Mouse (Mus musculus) forebrain, embryonic 14.5 days (tissue): ENCODE results near the gene Mecr. TPM values are rescaled to one million over a fixed set of nuclear protein-coding genes. Genes with fewer than 3 reads are reported as not detected.

Experiments
- ATAC-seq: fragments of 200-750 bp; cut with Nextera tagmentation; 2 replicates; pipeline ENCODE4 v1.8.0; 2017; ENCODE audit warnings: mild to moderate bottlenecking, moderate library complexity
- DNase-seq: peaks from one replicate; pipeline ENCODE4 v3.0.0-alpha.2; 2015; ENCODE audit warnings: low spot score
- H3K27ac ChIP-seq: fragments of 300-500 bp; sonication (generic); 2 replicates; pipeline ENCODE4 v1.5.1; 2014; ENCODE audit warnings: low read depth, mild to moderate bottlenecking, control low read depth, low read length, moderate library complexity
- H3K27me3 ChIP-seq: fragments of 300-500 bp; sonication (generic); replicated peaks from 2 replicates; pipeline ENCODE4 v1.6.1; 2014; ENCODE audit warnings: low read length, control low read depth, mixed read lengths; ENCODE audit not compliant: control insufficient read depth, insufficient read depth
- H3K36me3 ChIP-seq: fragments of 300-500 bp; sonication (generic); 2 replicates; pipeline ENCODE4 v1.6.1; 2014; ENCODE audit warnings: low read length, control low read depth; ENCODE audit not compliant: control insufficient read depth, insufficient read depth
- H3K4me1 ChIP-seq: fragments of 300-500 bp; sonication (generic); 2 replicates; pipeline ENCODE4 v1.6.1; 2014; ENCODE audit warnings: antibody characterized with exemption, low read length, control low read depth; ENCODE audit not compliant: control insufficient read depth, insufficient read depth
- H3K4me2 ChIP-seq: fragments of 300-500 bp; sonication (generic); 2 replicates; pipeline ENCODE4 v1.6.1; 2014; ENCODE audit warnings: mild to moderate bottlenecking, control low read depth, low read length
- H3K4me3 ChIP-seq: fragments of 300-500 bp; sonication (generic); 2 replicates; pipeline ENCODE4 v1.5.1; 2014; ENCODE audit warnings: low read depth, low read length, control low read depth
- H3K9ac ChIP-seq: fragments of 300-500 bp; sonication (generic); 2 replicates; pipeline ENCODE4 v1.6.1; 2014; ENCODE audit warnings: mild to moderate bottlenecking, low read length, control low read depth, moderate library complexity
- H3K9me3 ChIP-seq: fragments of 300-500 bp; sonication (generic); replicated peaks from 2 replicates; pipeline ENCODE4 v1.6.1; 2016; ENCODE audit warnings: low read length, control low read depth, mixed read lengths; ENCODE audit not compliant: control insufficient read depth
- WGBS: fragments of 180-500 bp; shearing (Covaris S2); extraction: QIAGEN DNeasy Blood & Tissue Kit; methylation state at CpG from one replicate; pipeline ENCODE4 v1.1.7; 2014; 5-methylcytosine and 5-hydroxymethylcytosine counted together
- polyA plus RNA-seq: library from polyadenylated mRNA; unstranded; fragments of >200 nt; fragmentation: Nextera tagmentation; extraction: Ambion mirVana; gene quantifications from 2 replicates; pipeline ENCODE4 v1.2.1, GENCODE M21; 2014

The Mecr gene
- polyA plus RNA-seq, 1 experiment from 2014 or later, result 35.7 TPM

GRCm38 (mm10) chr4:131874567-131874966 lies 31.3 kb downstream of the Mecr start:
- H3K4me1 ChIP-seq, result peaks cover 25% of the 10 kb centered on the region
- H3K4me3 ChIP-seq, result peak overlapping the region; percentile 99
- peak; percentile 5 for DNase-seq
- ATAC-seq, result no peak
- H3K27ac ChIP-seq, result peak overlapping the region; percentile 100; the same call in 1 of the 2 replicates
- no peaks in the 10 kb centered on the region for H3K9me3 ChIP-seq
- H3K4me2 ChIP-seq, result peak overlapping the region; percentile 94
- peak overlapping the region; percentile 100 for H3K9ac ChIP-seq
- no peaks in the 10 kb centered on the region for H3K36me3 ChIP-seq
- WGBS, result 2% methylated on average over 11 of the region's 11 CpGs
- no peaks in the 10 kb centered on the region for H3K27me3 ChIP-seq

DNA sequence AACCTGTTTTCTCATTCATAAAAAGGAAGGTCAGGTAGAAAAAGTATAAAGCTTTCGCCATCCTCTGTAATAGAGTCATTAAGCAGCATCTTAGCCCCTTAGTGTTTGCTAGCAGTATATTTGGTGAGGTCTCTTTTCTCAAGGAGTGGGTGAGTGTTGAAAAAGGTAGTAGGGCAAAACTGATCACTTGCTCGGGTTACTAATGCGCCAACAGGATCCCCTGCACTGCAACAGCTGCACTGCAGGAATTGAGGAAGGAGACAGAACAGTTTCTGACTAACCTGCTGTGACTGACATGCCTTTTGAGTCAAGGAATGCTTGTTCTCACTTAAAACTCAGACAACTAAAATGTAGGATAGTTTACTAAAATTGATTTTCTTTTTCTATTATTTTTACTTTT lies 32.0 kb downstream of the Mecr start:
- peaks cover 25% of the 10 kb centered on the region for H3K4me1 ChIP-seq
- H3K27ac ChIP-seq, result no peak overlapping the region
- no peak for ATAC-seq
- peak overlapping the region; percentile 94 for H3K4me2 ChIP-seq
- H3K4me3 ChIP-seq, result peak overlapping the region; percentile 99
- H3K9me3 ChIP-seq, result no peaks in the 10 kb centered on the region
- H3K27me3 ChIP-seq, result no peaks in the 10 kb centered on the region
- peak overlapping the region; percentile 100 for H3K9ac ChIP-seq
- 42% methylated on average over 3 of the region's 3 CpGs for WGBS
- DNase-seq, result no peak
- H3K36me3 ChIP-seq, result no peaks in the 10 kb centered on the region

GRCm38 (mm10) chr4:131876836-131877235 lies 33.6 kb downstream of the Mecr start:
- Histone ChIP-seq H3K4me3 (no peak overlapping the region), H3K4me1 (peaks cover 25% of the 10 kb centered on the region), H3K36me3 (no peaks in the 10 kb centered on the region), H3K9ac (no peak overlapping the region; the same call in 1 of the 2 replicates), H3K4me2 (peak overlapping the region; percentile 94), H3K27me3 (no peaks in the 10 kb centered on the region), H3K9me3 (no peaks in the 10 kb centered on the region), H3K27ac (no peak overlapping the region)
- DNase-seq (no peak), ATAC-seq (no peak)
- 63% methylated on average over 2 of the region's 2 CpGs for WGBS

DNA sequence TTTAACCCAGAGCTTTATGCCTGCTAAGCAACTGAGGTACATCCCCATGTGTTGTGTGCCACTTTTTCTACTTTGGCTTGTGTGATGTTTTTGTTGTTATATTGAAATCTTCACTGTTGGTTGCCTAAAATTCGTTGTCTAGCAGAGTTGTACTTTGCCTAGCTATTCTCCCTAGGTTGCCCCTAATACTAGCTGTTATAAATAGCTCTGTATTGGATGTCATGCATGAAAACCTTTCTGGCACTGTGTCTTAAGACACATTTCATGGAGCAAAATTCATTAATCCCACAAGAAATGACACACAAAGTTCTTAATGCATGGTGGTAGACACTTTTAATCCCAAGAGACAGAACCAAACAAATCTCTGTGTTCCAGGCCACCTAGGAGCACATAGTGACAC lies 36.4 kb downstream of the Mecr start:
- DNase-seq, result no peak
- 80% methylated on average over 1 of the region's 1 CpGs for WGBS
- Histone ChIP-seq H3K4me1 (peaks cover 25% of the 10 kb centered on the region), H3K4me2 (no peak overlapping the region), H3K9ac (no peak overlapping the region), H3K4me3 (no peak overlapping the region), H3K36me3 (0 out of 2 replicates have a peak, but pooled peaks cover 4% of the 10 kb centered on the region), H3K27me3 (no peaks in the 10 kb centered on the region), H3K9me3 (no peaks in the 10 kb centered on the region), H3K27ac (no peak overlapping the region)
- ATAC-seq, result no peak

- no peak overlapping the region for H3K4me3 ChIP-seq
- DNase-seq, result no peak
- H3K9ac ChIP-seq, result no peak overlapping the region
- H3K36me3 ChIP-seq, result peaks cover 16% of the 10 kb centered on the region
- H3K9me3 ChIP-seq, result no peaks in the 10 kb centered on the region
- no peak for ATAC-seq
- H3K27ac ChIP-seq, result no peak overlapping the region
- H3K4me1 ChIP-seq, result peaks cover 10% of the 10 kb centered on the region
- H3K4me2 ChIP-seq, result no peak overlapping the region
- H3K27me3 ChIP-seq, result no peaks in the 10 kb centered on the region
- 91% methylated on average over 7 of the region's 7 CpGs for WGBS
These were observed 38.0 kb downstream of the Mecr start for GRCm38 (mm10) chr4:131881306-131881705.

DNA sequence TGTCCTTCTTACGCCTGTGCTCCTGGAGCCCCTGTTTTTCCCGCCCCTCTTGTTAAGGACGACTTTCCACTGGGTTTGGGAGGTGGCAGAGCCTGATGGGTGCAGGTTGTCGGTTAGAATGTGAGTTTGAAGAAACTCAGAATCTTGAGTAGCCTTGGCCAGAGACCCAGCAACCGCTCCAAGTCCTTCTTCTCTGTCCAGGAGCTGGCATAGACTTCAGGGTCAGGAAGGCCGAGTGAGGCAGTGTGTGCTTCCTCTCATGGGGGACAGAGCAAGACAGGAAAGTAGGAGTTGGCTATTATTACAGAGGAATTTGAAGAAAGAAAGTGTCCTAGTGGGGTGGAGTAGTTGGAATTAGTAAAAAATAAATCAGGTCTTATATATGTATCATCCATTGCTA lies 40.3 kb downstream of the Mecr start:
- no peak overlapping the region for H3K9ac ChIP-seq
- no peak overlapping the region for H3K4me3 ChIP-seq
- WGBS, result 75% methylated on average over 6 of the region's 6 CpGs
- H3K4me1 ChIP-seq, result peaks cover 3% of the 10 kb centered on the region; the same call in 1 of the 2 replicates
- no peak for ATAC-seq
- no peak for DNase-seq
- peaks cover 24% of the 10 kb centered on the region for H3K36me3 ChIP-seq
- H3K27me3 ChIP-seq, result no peaks in the 10 kb centered on the region
- no peaks in the 10 kb centered on the region for H3K9me3 ChIP-seq
- H3K27ac ChIP-seq, result no peak overlapping the region
- no peak overlapping the region for H3K4me2 ChIP-seq

- ATAC-seq (no peak), DNase-seq (no peak)
- Histone ChIP-seq H3K9me3 (no peaks in the 10 kb centered on the region), H3K4me2 (no peak overlapping the region), H3K36me3 (peaks cover 24% of the 10 kb centered on the region), H3K27me3 (no peaks in the 10 kb centered on the region), H3K27ac (no peak overlapping the region), H3K9ac (no peak overlapping the region), H3K4me3 (no peak overlapping the region), H3K4me1 (peaks cover 3% of the 10 kb centered on the region; the same call in 1 of the 2 replicates)
- WGBS, result 87% methylated on average over 6 of the region's 6 CpGs
These were observed 42.1 kb downstream of the Mecr start for GRCm38 (mm10) chr4:131885376-131885775.

DNA sequence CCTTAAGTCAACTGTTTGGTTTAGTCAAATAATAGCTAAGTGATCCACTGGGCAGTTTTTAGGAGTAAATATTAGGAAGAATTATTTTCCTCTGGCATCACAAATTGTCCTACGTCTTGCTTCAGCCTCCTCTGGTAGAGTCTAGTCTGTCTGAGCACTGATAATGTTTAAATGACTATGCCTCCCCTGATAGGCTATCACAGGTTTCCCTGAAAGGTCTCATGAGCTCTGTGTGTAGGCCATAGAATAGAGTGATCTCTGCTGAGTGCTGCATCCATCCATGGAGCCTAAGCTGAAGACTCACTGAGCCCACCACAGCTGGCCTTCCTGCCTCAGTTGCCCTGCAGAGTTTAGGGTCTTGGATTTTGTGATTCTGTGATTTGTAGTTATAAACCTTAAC lies 45.3 kb downstream of the Mecr start:
- H3K4me3 ChIP-seq, result no peak overlapping the region
- H3K27me3 ChIP-seq, result no peaks in the 10 kb centered on the region
- no peak for DNase-seq
- H3K4me1 ChIP-seq, result peaks cover 1% of the 10 kb centered on the region; the same call in 1 of the 2 replicates
- no peaks in the 10 kb centered on the region for H3K9me3 ChIP-seq
- H3K4me2 ChIP-seq, result no peak overlapping the region
- peaks cover 46% of the 10 kb centered on the region for H3K36me3 ChIP-seq
- WGBS, result 91% methylated on average over 1 of the region's 1 CpGs
- no peak overlapping the region for H3K9ac ChIP-seq
- no peak overlapping the region for H3K27ac ChIP-seq
- no peak for ATAC-seq

GRCm38 (mm10) chr4:131890692-131891091 lies 47.4 kb downstream of the Mecr start:
- H3K27ac ChIP-seq, result no peak overlapping the region
- H3K4me3 ChIP-seq, result no peak overlapping the region
- H3K9ac ChIP-seq, result no peak overlapping the region
- WGBS, result 83% methylated on average over 3 of the region's 3 CpGs
- H3K4me2 ChIP-seq, result no peak overlapping the region
- peaks cover 53% of the 10 kb centered on the region for H3K36me3 ChIP-seq
- no peaks in the 10 kb centered on the region for H3K4me1 ChIP-seq
- no peak for DNase-seq
- no peaks in the 10 kb centered on the region for H3K27me3 ChIP-seq
- H3K9me3 ChIP-seq, result no peaks in the 10 kb centered on the region
- ATAC-seq, result no peak
